Mouse (Mus musculus): ENCODE data around the gene Cdhr5. TPM values are rescaled to one million over a fixed set of nuclear protein-coding genes. Genes with fewer than 3 reads are reported as not detected.

The Cdhr5 gene
- total RNA-seq (2017), result not detected in 2 replicates

- peak; percentile 34; the same call in 1 of the 2 replicates for ATAC-seq (ENCODE audit: extremely low read depth, insufficient number of reproducible peaks, low FRiP score, poor library complexity, severe bottlenecking)
Measured at GRCm38 (mm10) chr7:141276546-141276945, at the start of gene Cdhr5. Gene Cdhr5, minus strand, starts transcription at chr7:141276786.

DNA sequence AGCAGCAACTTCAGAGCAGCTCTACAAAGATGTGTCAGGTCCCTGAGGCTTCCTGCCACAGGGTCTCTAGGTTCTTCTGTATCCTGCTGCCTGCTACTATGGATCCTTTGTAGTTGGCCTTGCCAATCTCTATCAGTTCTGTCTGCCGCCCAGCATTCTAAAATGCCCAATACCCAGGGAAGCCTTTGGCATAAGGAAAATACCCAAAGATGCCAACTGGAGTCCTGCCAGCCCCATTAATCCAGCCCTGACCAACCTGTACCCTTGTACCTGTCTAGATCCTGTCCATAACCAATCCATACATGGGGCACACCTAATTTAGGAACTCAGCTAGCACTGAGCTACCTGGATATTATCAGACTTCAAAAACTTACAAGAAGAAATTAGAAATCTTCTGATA is 48.1 kb upstream of the Cdhr5 start:
- ATAC-seq (ENCODE audit: extremely low read depth, insufficient number of reproducible peaks, low FRiP score, poor library complexity, severe bottlenecking), result no peak

DNA sequence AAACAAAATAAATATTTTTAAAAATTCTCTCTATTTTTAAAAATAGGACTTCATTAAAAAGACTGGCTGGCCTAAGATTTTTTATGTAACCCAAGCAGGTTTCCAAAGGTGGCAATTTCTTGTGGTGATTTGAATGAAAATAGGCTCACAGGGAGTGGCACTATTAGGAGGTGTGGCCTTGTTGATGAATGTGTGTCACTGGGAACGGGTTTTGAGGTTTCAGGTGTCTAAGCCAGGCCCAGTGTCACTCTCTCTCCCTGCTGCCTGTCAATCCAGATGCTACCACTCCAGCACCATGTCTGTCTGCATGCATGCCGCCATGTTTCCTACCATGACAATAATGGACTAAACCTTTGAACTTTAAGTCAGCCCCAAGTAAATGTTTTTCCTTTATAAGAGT is 42.9 kb upstream of the Cdhr5 start:
- ATAC-seq (ENCODE audit: extremely low read depth, insufficient number of reproducible peaks, low FRiP score, poor library complexity, severe bottlenecking), result no peak

DNA sequence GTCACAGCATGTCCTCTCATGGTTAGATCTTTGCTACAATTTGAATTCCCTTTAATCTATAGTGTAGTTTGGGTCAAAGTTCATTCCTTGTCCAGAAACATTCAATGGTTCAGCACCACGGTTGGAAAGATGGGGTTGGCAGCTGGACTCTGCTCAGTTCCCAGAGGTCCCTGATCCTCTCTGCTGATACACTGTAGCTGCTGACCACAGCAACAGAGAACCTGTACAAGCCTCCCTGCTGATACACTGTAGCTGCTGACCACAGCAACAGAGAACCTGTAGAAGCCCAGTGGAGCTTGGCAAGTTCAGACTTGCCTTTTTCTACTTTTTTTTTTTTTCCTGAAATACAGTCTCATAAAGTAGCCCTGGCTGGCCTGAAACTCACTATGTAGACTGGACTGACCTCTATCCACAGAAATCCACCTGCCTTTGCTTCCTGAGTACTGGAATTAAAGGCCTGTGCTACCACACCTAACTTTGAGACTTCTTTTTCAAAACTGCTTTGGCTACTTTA is 41.1 kb upstream of the Cdhr5 start:
- ATAC-seq (ENCODE audit: extremely low read depth, insufficient number of reproducible peaks, low FRiP score, poor library complexity, severe bottlenecking), result no peak

DNA sequence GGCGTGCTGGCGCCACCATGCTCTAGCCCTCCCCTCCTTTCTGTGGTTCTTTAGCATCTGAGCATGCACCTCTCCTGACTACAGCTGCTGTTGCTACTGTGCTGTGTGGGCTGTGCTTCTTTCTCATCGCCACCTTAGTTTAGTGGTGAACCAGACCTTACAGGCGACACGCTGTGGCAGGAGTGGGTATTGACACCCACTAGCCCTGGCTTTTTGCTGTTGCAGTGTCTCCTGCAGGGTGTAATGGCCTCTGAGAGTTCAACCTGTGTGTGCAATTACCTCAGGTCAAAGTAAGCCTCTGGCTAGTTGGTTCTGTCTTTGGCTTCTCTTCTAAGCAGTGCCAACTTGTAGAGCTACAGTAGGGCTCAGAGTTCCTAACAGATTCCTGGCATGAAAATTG is 39.4 kb upstream of the Cdhr5 start:
- peak; percentile 83 for ATAC-seq (ENCODE audit: extremely low read depth, insufficient number of reproducible peaks, low FRiP score, poor library complexity, severe bottlenecking)

DNA sequence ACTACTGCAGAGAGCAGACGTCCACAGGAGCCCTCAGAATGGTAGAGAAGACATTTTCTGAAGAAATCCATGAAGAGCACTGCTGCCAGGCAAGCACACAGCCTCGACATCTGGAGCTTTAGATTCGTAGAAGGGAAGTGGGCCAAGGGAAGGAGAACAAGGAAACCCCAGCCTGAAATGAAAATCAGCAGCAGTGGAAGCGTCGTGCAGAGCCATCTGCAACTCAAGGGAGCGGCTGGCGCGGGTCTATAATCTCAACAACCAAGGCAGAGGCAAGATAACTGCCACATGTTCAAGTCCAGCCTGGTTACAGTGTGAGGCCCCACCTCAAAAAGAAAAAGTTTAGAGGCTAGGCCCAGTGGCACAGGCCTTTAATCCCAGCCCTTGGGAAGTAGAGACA is 38.5 kb upstream of the Cdhr5 start:
- ATAC-seq (ENCODE audit: extremely low read depth, insufficient number of reproducible peaks, low FRiP score, poor library complexity, severe bottlenecking), result no peak

GRCm38 (mm10) chr7:141314416-141314815 is 37.8 kb upstream of the Cdhr5 start:
- no peak for ATAC-seq (ENCODE audit: extremely low read depth, insufficient number of reproducible peaks, low FRiP score, poor library complexity, severe bottlenecking)

- ATAC-seq (ENCODE audit: extremely low read depth, insufficient number of reproducible peaks, low FRiP score, poor library complexity, severe bottlenecking), result no peak
Measured at GRCm38 (mm10) chr7:141304537-141304936, 28.0 kb upstream of the Cdhr5 start.

GRCm38 (mm10) chr7:141302702-141303268 is 26.2 kb upstream of the Cdhr5 start:
- ATAC-seq (ENCODE audit: extremely low read depth, insufficient number of reproducible peaks, low FRiP score, poor library complexity, severe bottlenecking), result peak; percentile 27; the same call in 1 of the 2 replicates

- ATAC-seq (ENCODE audit: extremely low read depth, insufficient number of reproducible peaks, low FRiP score, poor library complexity, severe bottlenecking), result no peak
Measured at GRCm38 (mm10) chr7:141301386-141301785, 24.8 kb upstream of the Cdhr5 start.

GRCm38 (mm10) chr7:141299175-141299574 is 22.6 kb upstream of the Cdhr5 start:
- ATAC-seq (ENCODE audit: extremely low read depth, insufficient number of reproducible peaks, low FRiP score, poor library complexity, severe bottlenecking), result no peak

- ATAC-seq (ENCODE audit: extremely low read depth, insufficient number of reproducible peaks, low FRiP score, poor library complexity, severe bottlenecking), result no peak
Measured at GRCm38 (mm10) chr7:141297926-141298650, 21.5 kb upstream of the Cdhr5 start.

DNA sequence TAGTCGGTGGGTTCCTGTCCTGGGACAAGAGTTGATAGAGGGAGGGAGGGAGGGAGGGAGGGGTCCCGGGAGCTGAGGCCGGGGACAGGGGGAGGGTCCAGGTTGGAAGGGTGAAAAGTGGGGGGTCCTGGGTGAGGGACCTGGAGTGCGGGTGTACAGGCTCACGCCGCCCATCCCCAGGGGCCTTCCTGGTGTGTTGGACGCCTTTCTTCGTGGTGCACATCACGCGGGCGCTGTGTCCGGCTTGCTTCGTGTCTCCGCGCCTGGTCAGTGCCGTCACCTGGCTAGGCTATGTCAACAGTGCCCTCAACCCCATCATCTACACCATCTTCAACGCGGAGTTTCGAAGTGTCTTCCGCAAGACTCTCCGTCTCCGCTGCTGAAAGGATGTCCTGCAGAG is 17.9 kb upstream of the Cdhr5 start:
- no peak for ATAC-seq (ENCODE audit: extremely low read depth, insufficient number of reproducible peaks, low FRiP score, poor library complexity, severe bottlenecking)

DNA sequence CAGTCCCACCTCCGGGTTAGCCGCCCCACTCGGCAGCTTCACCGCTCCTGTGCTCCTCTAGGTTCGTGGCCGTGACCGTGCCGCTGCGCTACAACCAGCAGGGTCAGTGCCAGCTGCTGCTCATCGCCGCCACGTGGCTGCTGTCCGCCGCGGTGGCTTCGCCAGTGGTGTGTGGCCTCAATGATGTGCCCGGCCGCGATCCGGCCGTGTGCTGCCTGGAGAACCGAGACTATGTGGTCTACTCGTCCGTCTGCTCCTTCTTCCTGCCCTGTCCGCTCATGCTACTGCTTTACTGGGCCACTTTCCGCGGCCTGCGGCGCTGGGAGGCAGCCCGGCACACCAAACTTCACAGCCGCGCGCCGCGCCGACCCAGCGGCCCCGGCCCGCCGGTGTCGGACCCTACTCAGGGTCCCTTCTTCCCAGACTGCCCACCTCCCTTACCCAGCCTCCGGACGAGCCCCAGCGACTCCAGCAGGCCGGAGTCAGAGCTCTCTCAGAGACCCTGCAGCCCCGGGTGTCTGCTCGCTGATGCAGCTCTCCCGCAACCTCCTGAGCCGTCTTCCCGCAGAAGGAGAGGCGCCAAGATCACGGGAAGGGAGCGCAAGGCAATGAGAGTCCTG is 17.4 kb upstream of the Cdhr5 start:
- ATAC-seq (ENCODE audit: extremely low read depth, insufficient number of reproducible peaks, low FRiP score, poor library complexity, severe bottlenecking), result peak; percentile 18; the same call in 1 of the 2 replicates

DNA sequence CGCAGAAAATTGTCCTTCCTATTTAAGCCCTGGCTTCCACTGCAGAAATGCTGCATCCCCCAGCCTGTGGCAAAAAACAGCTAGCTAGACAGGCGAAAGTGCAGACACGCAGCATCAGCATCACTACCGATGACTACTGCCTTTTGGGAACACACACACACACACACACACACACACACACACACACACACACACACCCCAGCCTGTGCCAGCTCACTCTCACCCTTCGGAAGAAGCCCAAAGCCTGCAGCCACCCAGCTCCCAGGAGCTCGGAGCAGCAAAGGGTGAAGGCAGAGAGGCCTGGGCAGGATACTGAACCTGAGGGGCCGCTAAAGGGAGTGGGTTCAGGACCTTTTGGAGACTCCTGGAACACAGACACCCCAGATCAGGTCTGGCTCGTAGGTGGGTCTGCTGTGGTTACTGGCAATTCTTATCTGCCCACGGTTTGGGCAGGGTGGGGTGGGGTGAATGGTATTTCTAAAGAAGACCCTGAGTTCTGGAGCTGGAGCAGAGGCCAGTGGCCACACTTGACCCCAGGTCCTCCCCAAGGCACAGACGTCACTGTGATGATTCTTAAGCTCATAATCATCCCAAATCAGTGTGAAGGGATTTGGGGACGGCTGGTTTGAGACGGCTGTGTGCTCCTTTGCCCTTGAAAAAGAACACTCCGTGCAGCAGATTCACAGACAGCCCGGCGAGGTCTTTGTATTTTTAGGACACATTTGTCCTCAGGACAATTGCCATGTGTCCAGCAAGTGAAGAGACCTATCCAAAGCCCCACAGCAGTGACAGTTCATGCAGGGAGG is 16.2 kb upstream of the Cdhr5 start:
- ATAC-seq (ENCODE audit: extremely low read depth, insufficient number of reproducible peaks, low FRiP score, poor library complexity, severe bottlenecking), result no peak

- ATAC-seq (ENCODE audit: extremely low read depth, insufficient number of reproducible peaks, low FRiP score, poor library complexity, severe bottlenecking), result no peak
Measured at GRCm38 (mm10) chr7:141291921-141292582, 15.5 kb upstream of the Cdhr5 start, which contains the start of gene Drd4. Gene Drd4, plus strand, starts transcription at chr7:141292006.

DNA sequence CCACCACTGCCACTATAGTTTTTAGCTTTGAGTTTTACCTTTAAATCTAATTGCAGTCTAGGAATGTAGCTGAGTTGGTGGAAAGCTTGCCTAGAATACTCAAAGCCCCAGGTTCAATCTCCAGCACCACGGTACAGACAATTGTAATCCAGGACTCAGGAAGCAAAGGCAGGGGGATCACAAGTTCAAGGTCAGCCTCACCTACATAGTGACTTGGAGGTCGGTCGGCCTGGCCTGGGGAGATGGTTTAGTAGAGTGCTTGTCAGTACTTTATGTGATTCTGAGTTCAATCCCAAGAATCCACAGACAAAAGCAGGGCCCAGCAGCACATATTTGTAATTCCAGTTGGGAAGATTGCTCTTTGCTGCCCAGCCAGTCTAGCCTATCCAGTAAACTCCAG is 11.5 kb upstream of the Cdhr5 start:
- ATAC-seq (ENCODE audit: extremely low read depth, insufficient number of reproducible peaks, low FRiP score, poor library complexity, severe bottlenecking), result no peak

GRCm38 (mm10) chr7:141282756-141283155 is 6.2 kb upstream of the Cdhr5 start:
- no peak for ATAC-seq (ENCODE audit: extremely low read depth, insufficient number of reproducible peaks, low FRiP score, poor library complexity, severe bottlenecking)

DNA sequence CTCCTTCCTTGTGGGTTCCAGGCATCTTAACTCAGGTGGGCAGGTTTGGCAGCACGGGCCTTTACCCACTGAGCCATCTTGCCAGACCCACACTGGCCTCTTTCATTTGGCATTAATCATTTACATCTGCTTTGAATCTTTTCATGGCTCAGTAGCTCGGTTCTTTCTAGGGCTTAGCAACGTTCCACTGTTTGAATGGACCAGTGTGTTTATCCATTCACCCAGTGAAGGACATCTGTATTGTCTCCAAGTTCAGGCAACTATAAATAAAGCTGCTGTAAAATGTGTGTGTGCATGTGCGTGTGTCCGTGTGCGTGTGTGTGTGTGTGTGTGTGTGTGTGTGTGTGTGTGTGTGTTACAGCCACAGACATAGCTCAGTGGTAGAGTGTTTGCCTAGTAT is 4.9 kb upstream of the Cdhr5 start:
- ATAC-seq (ENCODE audit: extremely low read depth, insufficient number of reproducible peaks, low FRiP score, poor library complexity, severe bottlenecking), result no peak

Data from neutrophil, adult 5-6 weeks (primary cell).